Mouse (Mus musculus): Measurements from ENCODE around the gene Abcb5.

- TF ChIP-seq CTCF (IDR thresholded peaks at IDR 0.05; ENCODE audit: control insufficient read depth, insufficient read depth, insufficient read length), result no peak
- no peak for TF ChIP-seq MYOG (IDR thresholded peaks at IDR 0.05; ENCODE audit: control insufficient read depth, extremely low read depth, insufficient read length)
Measured at GRCm38 (mm10) chr12:118844111-118844510, 122.1 kb downstream of the Abcb5 start.
